Mouse (Mus musculus) spleen, postnatal 14 days (tissue): Measurements from ENCODE around the gene Tspo.

Experiments
- DNase-seq, 2 experiments: peaks; one replicate each; pipeline ENCODE4 v3.0.0; 2021 to 2022; ENCODE audit warnings: low spot score in 2 of 2

The Tspo gene

DNA sequence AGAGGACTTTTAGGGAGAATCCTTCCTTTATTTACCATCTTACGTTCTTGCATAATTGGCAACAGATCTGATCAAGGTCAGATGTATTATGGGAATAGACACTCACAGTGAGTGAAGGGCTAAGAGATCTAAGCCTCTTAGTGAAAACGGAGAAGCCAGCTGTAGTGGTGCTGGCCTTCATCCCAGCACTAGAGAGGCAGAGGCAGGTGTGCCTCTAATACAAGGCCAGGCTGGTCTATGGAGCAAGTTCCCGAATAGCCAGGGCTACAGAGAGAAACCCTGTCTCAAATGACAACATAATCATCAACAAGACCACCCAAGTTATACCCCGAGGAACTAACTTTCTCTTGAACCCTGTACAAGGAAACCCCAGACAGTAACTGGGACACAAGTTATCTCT is 19.5 kb downstream of the Tspo start:
- no peak for DNase-seq

GRCm38 (mm10) chr15:83583419-83584156 is 20.2 kb downstream of the Tspo start:
- DNase-seq = peak in 1 of 2 experiments; percentile 56

- no peak for DNase-seq
Observed at GRCm38 (mm10) chr15:83584741-83585220, 21.4 kb downstream of the Tspo start.

DNA sequence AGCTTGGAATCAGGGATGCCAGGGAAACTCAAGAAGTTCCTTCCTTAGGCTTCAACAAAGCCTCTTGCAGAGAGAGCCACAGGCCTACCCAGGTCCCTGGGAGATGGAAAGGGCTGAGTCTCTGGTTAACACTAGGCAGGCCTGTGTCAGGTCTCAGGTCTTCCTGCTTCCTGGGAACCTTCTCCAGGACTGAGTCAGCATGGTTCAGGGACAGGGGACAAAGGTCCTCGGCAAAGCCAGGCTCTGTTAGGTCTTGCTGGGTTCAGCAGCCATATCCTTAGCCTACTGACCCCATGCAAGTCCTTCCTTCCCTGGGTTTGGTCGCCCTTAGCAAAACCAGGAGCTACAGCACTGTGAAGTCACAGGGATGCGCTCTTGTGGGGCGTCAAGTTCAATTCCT is 27.4 kb downstream of the Tspo start:
- DNase-seq = no peak

- DNase-seq = no peak
Observed at GRCm38 (mm10) chr15:83591758-83592157, 28.4 kb downstream of the Tspo start.

GRCm38 (mm10) chr15:83592260-83593188 is 29.1 kb downstream of the Tspo start:
- peak in 1 of 2 experiments; percentile 21 for DNase-seq

DNA sequence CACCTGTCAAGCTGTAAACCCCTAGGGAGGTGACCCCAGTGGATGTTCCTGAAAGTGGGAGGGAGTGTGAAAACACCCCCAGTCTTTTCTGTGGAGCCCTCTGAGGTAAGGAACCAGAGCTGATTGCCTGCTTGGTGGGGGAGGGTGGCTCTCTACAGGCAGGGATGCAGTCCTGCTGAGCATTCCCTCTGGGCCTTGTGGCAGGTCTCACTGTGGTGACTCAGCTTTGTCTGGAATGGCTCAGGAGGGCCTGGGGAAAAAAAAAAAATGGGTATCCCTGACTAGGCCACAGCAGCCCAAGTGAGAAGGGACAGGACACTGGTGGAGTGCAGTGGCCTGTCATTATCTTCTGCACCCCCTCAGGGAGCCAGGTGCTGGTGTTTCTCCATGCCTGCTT is 29.8 kb downstream of the Tspo start:
- no peak for DNase-seq

- peak in 1 of 2 experiments; percentile 29 for DNase-seq
Observed at GRCm38 (mm10) chr15:83593702-83594512, 30.5 kb downstream of the Tspo start.

- peak; percentile 86 to 88 for DNase-seq
Observed at GRCm38 (mm10) chr15:83594513-83595363, 31.3 kb downstream of the Tspo start, which contains the start of gene Ttll12. Gene Ttll12, minus strand, starts transcription at chr15:83595157.

DNA sequence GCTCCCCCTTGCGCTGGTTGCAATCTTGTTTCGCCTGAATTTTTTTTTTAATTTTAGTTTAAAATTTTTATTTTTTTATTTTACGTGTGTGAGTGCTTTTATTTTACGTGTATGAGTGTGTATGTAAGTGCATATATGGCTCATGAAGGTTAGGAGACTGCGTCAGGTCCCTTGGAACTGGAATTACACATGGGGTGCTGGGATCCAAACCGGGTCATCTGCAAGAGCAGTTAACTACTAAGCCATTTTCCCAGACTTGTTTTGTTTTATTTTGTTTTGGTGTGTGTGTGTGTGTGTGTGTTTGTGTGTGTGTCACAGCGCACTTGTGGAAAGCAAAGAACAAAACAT is 31.9 kb downstream of the Tspo start:
- DNase-seq = no peak

- no peak for DNase-seq
Observed at GRCm38 (mm10) chr15:83596833-83597232, 33.4 kb downstream of the Tspo start.

DNA sequence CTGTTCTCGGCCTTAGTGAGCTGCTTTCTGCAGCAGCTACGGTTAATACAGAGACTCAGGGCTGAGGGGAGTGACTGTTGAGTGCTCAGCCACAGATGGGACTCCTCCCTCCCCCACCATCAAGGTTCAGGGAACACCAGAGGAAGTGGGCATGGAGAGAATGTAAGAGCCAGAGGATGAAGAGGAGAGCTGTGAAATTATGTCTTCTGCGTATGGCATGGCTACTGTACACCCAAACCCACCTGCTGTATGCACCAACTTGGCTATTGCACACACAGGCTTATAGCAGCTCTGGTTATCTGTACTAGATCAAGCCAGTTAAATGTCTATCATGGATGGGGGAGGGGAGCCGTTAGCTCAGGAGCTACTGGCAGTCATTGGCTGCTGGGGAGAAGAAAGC is 37.8 kb downstream of the Tspo start:
- DNase-seq = no peak

GRCm38 (mm10) chr15:83602372-83603045 is 39.1 kb downstream of the Tspo start:
- DNase-seq = peak in 1 of 2 experiments; percentile 47

DNA sequence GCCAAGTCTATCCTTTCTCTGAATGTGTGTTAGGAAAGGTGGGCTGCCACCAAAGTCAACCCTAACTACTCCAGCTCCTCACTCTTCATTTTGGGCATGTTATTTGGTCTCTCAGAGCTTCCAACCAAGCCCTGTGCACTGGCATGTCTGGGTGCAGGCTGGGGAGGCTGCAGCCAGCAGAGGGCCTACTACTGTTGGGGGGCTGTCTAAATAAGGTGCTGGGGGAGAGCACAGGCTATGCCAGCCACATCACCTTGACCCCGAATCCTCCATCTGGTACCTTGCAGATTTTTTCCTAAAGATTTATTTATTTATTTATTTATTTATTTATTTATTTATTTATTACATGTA is 39.6 kb downstream of the Tspo start:
- no peak for DNase-seq

DNA sequence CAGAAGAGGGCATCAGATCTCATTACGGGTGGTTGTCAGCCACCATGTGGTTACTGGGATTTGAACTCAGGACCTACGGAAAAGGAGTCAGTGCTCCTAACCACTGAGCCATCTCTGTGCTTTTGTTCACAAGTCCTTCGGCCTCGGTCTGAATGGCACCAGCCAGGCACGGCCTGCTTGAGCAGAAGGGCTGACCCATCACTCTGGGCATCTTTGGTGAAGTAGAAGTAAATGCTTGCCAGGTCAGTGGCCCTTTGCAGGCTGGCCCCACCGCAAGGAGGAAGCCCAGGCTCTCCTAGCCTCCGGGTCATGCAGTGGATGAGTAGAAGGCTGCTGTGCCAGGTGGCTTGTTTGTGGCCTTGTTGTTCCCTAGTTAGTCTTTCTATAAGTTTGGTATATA is 40.0 kb downstream of the Tspo start:
- no peak for DNase-seq

DNA sequence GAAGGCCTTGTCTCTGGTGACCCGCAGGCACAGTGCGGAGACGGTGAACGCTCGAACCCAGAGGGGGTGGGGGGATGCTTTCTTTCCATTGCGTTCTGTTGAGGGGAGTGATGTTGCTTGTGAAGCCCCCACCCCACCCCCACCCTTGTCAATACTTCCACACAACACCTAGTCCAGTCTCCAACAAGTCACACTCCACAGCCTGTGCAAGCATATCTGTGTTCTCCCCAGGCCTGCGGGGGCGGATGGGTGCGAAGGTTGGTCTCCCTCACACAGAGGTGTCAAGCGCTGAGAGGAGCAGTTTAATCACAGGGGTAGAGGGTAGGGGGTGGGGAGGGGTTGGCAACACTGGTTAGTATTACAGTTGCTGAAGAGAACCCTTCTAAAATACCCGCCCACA is 42.8 kb downstream of the Tspo start:
- no peak for DNase-seq

DNA sequence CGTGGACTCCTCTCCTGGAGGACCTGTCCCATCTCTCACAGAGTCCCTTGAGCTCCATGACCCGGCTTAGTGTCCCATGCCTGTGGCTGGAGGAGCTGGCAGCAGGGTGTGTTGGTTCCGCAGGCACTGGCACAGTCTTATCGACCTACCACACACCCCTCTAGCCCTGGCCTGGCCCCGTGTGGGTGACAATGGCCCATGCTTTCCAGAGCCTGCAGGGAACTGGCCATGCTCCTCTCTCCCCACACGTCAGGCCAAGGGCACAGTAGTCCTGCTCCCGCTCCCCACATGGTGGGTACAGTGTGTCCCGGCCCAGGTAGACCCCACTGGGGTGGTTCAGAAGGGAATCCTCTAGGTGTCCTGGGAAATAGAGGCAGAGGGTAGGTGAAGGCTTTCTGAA is 43.3 kb downstream of the Tspo start:
- DNase-seq = peak; percentile 55

GRCm38 (mm10) chr15:83607115-83607802 is 43.9 kb downstream of the Tspo start:
- DNase-seq = peak; percentile 60 to 79

DNA sequence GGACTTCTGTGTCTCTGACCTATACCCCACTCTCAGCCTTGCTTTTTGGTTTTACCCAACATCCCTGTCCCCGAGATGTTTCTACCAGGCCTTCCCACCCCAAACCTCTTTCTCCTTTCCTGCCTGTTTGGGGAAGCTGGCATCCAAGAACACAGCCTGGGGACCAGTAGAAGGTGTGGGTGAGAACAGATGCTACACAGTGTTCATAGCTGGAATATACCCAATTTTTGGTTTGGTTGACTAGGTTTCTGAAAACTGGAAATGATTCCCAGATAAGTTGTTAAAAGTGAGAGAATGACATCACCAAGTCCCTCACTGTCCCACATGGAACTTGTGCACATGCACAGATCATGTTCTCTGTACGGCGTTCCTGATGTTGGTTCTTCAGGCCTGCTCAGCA is 51.9 kb downstream of the Tspo start:
- DNase-seq = no peak
